Mouse (Mus musculus) kidney, adult 2 months (tissue): ENCODE measurements around the gene Mamld1.

Experiments used
- CTCF ChIP-seq: fragments of 200-500 bp; conservative IDR thresholded peaks from 2 replicates; pipeline ENCODE4 v1.5.1; 2011; ENCODE audit warnings: low read depth, mild to moderate bottlenecking, control low read depth, low read length, moderate library complexity, mixed read lengths; ENCODE audit not compliant: insufficient read depth, insufficient read length
- POLR2A ChIP-seq: fragments of 200-500 bp; IDR thresholded peaks from one replicate; pipeline ENCODE4 v1.6.1; 2011; ENCODE audit warnings: low read depth, low read length, control low read depth

GRCm38 (mm10) chrX:71186396-71186795 is 136.3 kb downstream of the Mamld1 start:
- TF ChIP-seq CTCF (no peak), POLR2A (no peak)
